Mouse (Mus musculus) liver, embryonic 16.5 days (tissue): ENCODE data around the gene Adamtsl3. TPM values are rescaled to one million over a fixed set of nuclear protein-coding genes. Genes with fewer than 3 reads are reported as not detected.

Experiments used
- ATAC-seq: fragments of 200-750 bp; cut with Nextera tagmentation; 2 replicates; pipeline ENCODE4 v1.8.0; 2017; ENCODE audit warnings: low read depth, mild to moderate bottlenecking, moderate number of reproducible peaks, moderate library complexity
- H3K27ac ChIP-seq: fragments of 300-500 bp; sonication (generic); 2 replicates; pipeline ENCODE4 v1.5.1; 2014; ENCODE audit warnings: mild to moderate bottlenecking, low read length
- H3K27me3 ChIP-seq: fragments of 300-500 bp; sonication (generic); 2 replicates; pipeline ENCODE4 v1.6.1; 2014; ENCODE audit warnings: low read depth, low read length, mixed read lengths; ENCODE audit not compliant: control insufficient read depth, insufficient read depth
- H3K36me3 ChIP-seq: fragments of 300-500 bp; sonication (generic); 2 replicates; pipeline ENCODE4 v1.6.1; 2014; ENCODE audit warnings: mild to moderate bottlenecking; ENCODE audit not compliant: control insufficient read depth, insufficient read depth
- H3K4me1 ChIP-seq: fragments of 300-500 bp; sonication (generic); 2 replicates; pipeline ENCODE4 v1.6.1; 2014; ENCODE audit warnings: low read depth, low read length, mixed read lengths; ENCODE audit not compliant: control insufficient read depth
- H3K4me2 ChIP-seq: fragments of 300-500 bp; sonication (generic); 2 replicates; pipeline ENCODE4 v1.6.1; 2014; ENCODE audit warnings: low read depth, low read length, mixed read lengths
- H3K4me3 ChIP-seq: fragments of 300-500 bp; sonication (generic); 2 replicates; pipeline ENCODE4 v1.5.1; 2014; ENCODE audit warnings: low read depth, mild to moderate bottlenecking, low read length
- H3K9ac ChIP-seq: fragments of 300-500 bp; sonication (generic); 2 replicates; pipeline ENCODE4 v1.6.1; 2014; ENCODE audit warnings: low read depth, low read length
- H3K9me3 ChIP-seq: fragments of 300-500 bp; sonication (generic); replicated peaks from 2 replicates; pipeline ENCODE4 v1.6.1; 2016; ENCODE audit warnings: low read length; ENCODE audit not compliant: control insufficient read depth
- WGBS: fragments of 180-500 bp; shearing (Covaris S2); extraction: QIAGEN DNeasy Blood & Tissue Kit; methylation state at CpG from one replicate; pipeline ENCODE4 v1.1.7; 2014; ENCODE audit not compliant: insufficient replicate concordance; 5-methylcytosine and 5-hydroxymethylcytosine counted together
- polyA plus RNA-seq: library from polyadenylated mRNA; unstranded; fragments of >200 nt; fragmentation: Nextera tagmentation; extraction: Ambion mirVana; gene quantifications from 2 replicates; pipeline ENCODE4 v1.2.1, GENCODE M21; 2015

Gene Adamtsl3
- polyA plus RNA-seq, 1 experiment from 2014 or later = 0.17 TPM

DNA sequence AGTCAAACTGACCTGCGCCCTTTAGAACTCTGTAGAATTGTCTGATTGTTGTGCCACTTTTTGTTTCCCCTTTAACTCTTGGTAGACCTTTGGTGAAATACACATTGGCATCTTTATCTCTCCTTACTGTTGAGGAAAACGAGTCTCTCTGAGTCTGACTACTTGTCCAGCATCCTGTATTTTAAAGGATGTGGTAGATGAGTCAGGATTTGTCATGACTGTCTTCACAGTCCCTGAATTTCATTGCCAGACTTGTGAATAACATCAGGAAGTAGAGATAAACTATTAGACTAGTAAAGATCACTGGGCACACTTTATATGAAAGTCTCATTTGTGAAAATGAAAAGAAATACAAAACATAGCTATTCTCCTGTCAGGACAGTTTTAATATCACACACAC, 128.9 kb downstream of the Adamtsl3 start:
- no peak for ATAC-seq
- H3K9me3 ChIP-seq = no peaks in the 10 kb centered on the region
- no peaks in the 10 kb centered on the region for H3K36me3 ChIP-seq
- H3K27me3 ChIP-seq = no peaks in the 10 kb centered on the region
- H3K4me1 ChIP-seq = no peaks in the 10 kb centered on the region
- H3K4me2 ChIP-seq = no peak overlapping the region
- H3K4me3 ChIP-seq = no peak overlapping the region
- no peak overlapping the region for H3K9ac ChIP-seq
- H3K27ac ChIP-seq = no peak overlapping the region
- WGBS = 35% methylated on average over 2 of the region's 2 CpGs

DNA sequence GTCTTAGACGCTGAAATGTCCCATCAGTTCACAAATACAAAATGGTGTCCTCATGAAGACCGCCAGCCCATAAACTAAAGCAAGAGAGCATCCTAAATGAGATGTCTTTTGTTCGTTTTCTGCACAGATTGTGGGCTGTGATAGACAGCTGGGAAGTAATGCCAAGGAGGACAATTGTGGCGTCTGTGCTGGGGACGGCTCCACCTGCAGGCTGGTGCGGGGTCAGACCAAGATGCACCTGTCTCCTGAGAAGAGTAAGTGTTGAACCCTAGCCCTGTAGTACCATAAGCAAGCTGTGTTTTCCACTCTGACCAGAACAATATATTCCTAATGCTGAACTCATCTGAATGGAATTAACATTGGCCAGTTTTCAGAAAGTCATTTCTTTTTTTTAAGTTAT, 129.9 kb downstream of the Adamtsl3 start:
- ATAC-seq = no peak
- 47% methylated on average over 6 of the region's 6 CpGs for WGBS

DNA sequence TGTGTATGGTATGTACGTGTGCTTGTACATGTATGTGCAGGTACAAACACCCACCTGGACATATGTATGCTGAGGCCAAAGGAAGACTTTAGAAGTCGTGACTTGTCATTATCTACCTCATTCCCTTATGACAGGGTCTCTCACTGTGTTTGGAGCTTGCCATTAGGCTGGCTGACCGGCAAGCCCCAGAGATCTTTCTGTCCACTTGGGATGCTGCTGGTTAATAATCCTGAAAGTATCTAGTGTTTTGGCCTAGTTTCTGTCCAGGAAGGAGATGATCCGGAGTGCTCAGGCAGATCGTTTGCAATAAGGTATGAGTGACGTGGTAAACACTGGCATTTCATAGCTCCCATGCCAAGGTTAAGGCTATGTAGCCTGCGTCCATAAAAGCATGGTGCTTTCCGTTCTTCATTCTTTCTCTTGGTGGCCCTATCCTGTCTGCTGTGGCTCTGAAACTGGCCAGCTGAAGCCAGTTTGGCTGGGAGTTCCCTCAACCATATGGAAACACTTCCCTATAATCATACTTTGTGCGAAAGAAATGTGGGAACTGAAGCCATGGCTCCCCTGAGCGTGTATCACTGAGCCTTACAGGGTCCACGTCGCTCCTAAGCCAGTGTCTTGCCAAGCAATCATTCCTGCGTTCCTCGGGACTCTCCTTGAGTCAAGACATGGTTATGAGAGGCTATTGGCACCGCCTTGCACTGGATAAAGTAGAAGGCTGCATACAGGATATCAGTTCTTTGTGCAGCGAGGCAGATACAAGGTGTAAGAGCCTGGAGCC, 141.1 kb downstream of the Adamtsl3 start:
- H3K27me3 ChIP-seq = no peaks in the 10 kb centered on the region
- H3K4me3 ChIP-seq = no peak overlapping the region
- no peak for ATAC-seq
- no peaks in the 10 kb centered on the region for H3K4me1 ChIP-seq
- H3K9ac ChIP-seq = no peak overlapping the region
- H3K36me3 ChIP-seq = no peaks in the 10 kb centered on the region
- no peak overlapping the region for H3K27ac ChIP-seq
- H3K4me2 ChIP-seq = no peak overlapping the region
- 57% methylated on average over 16 of the region's 16 CpGs for WGBS
- H3K9me3 ChIP-seq = no peaks in the 10 kb centered on the region

More for the DNA sequence above, 129.9 kb downstream of the Adamtsl3 start:
- no peak overlapping the region for H3K9ac ChIP-seq
- no peaks in the 10 kb centered on the region for H3K27me3 ChIP-seq
- no peak overlapping the region for H3K27ac ChIP-seq
- H3K4me3 ChIP-seq = no peak overlapping the region
- H3K4me1 ChIP-seq = no peaks in the 10 kb centered on the region
- H3K36me3 ChIP-seq = no peaks in the 10 kb centered on the region
- H3K4me2 ChIP-seq = no peak overlapping the region
- no peaks in the 10 kb centered on the region for H3K9me3 ChIP-seq

DNA sequence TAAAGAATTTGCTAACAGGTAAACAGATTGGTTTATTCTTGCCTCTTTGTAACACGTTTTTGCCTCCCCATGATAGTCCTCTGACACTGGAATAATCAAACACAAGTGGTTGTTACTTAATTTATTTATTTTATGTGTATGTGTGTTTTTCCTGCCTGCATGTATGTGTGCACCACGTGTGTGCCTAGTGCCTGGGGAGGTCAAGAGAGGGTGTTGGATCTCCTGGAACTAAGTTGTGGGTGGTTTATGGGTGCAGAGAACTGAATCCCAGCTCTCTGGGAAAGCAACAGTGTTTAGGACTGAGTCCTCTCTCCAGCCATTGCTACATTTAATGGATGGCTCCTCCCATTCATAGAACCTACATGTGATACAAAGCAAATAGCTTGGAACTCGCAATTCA, 143.0 kb downstream of the Adamtsl3 start:
- no peaks in the 10 kb centered on the region for H3K36me3 ChIP-seq
- ATAC-seq = no peak
- no peaks in the 10 kb centered on the region for H3K4me1 ChIP-seq

DNA sequence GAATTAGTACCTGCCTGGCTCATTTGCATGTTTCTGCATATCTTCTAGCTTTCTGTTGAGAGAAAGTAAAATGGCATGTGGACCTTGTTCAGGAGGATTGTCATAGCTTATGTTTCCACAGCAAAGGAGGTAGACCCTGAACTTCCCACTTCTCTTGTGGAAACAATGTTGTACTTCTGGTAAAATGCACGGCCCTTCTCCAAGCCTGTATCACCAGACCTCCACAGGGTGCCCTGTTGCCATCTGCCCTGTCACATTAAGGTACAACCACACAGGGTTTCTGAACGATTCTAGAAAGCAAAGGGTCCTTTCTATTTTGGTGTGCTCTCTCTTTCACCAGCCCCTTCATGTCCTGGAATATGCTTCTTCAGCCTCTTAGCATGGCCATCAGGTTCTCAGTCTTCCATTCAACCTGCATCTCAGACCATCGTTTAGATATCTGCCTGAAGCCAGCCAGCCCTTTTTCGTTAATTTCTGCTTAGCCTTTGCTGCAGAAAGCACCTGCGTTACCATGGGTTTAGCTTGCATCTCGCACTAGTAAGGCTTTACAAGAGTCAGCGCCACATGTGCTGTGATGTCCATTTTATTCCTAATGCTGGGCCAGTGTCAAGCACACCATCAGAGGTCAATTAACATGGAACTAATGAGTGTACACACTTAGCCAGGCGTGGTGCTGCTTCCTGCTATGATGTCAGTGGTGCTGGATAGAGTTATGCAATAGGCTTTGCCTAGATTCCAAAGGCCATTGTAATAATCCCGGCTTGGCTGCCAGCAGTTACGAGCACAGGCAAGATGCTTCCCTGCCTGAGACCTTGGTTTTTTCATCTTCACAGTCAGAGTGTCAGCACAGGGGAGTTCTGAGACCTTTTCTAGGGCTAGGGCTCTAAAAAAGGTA, 143.6 kb downstream of the Adamtsl3 start:
- no peaks in the 10 kb centered on the region for H3K9me3 ChIP-seq
- H3K36me3 ChIP-seq = no peaks in the 10 kb centered on the region
- no peaks in the 10 kb centered on the region for H3K4me1 ChIP-seq
- ATAC-seq = no peak
- no peak overlapping the region for H3K4me3 ChIP-seq
- no peak overlapping the region for H3K27ac ChIP-seq
- no peak overlapping the region for H3K9ac ChIP-seq
- 51% methylated on average over 10 of the region's 10 CpGs for WGBS
- no peaks in the 10 kb centered on the region for H3K27me3 ChIP-seq
- H3K4me2 ChIP-seq = no peak overlapping the region

More for the DNA sequence above, 143.0 kb downstream of the Adamtsl3 start:
- no peak overlapping the region for H3K27ac ChIP-seq
- no peak overlapping the region for H3K9ac ChIP-seq
- WGBS = 39% methylated on average over 3 of the region's 3 CpGs
- no peaks in the 10 kb centered on the region for H3K9me3 ChIP-seq
- no peak overlapping the region for H3K4me2 ChIP-seq
- no peaks in the 10 kb centered on the region for H3K27me3 ChIP-seq
- no peak overlapping the region for H3K4me3 ChIP-seq

DNA sequence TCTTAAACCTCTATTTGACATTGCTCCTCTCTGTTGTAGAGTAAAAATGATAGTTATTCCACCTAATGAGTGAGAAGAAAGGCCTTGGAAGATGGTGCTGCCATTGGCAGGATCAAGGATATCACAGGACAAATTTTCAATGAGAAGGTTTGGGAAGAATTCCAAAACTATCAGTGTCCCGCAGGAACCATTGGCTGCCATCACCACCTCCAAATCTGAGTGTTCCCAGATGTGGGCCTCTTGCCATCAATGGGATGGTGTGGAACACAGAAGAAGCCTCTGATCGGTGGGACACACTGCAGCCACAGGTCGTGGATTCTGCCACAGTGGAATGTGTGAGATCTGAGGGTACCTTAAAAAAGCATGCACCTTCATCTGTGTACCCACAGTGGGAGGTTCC, 147.9 kb downstream of the Adamtsl3 start:
- H3K9me3 ChIP-seq = no peaks in the 10 kb centered on the region
- H3K4me1 ChIP-seq = no peaks in the 10 kb centered on the region
- WGBS = 58% methylated on average over 3 of the region's 3 CpGs
- no peaks in the 10 kb centered on the region for H3K27me3 ChIP-seq
- H3K4me2 ChIP-seq = no peak overlapping the region
- H3K4me3 ChIP-seq = no peak overlapping the region
- no peak overlapping the region for H3K9ac ChIP-seq
- ATAC-seq = no peak
- no peaks in the 10 kb centered on the region for H3K36me3 ChIP-seq
- no peak overlapping the region for H3K27ac ChIP-seq

DNA sequence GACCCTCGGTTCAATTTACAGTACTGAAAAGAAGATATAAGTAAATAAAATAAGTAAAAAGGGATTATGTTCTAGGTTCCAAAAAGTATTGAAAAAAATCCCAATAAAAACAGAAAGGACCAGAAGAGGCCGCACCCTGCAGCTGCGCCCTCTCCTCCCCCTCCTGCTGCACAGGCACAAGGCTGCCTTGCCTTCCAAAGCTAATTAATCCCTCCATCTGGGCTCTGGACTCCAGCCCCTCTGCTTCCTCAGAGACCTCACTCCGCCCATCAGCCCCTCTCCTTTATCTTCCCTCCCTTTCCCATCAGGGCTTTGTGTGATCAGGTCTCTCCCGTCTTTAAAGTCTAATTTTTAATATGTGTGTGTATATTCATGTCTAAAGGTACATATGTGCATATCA, 149.3 kb downstream of the Adamtsl3 start:
- Histone ChIP-seq H3K9ac (no peak overlapping the region), H3K4me2 (no peak overlapping the region), H3K9me3 (no peaks in the 10 kb centered on the region), H3K27me3 (no peaks in the 10 kb centered on the region), H3K36me3 (no peaks in the 10 kb centered on the region), H3K27ac (no peak overlapping the region), H3K4me3 (no peak overlapping the region), H3K4me1 (no peaks in the 10 kb centered on the region)
- ATAC-seq = no peak
- WGBS = 56% methylated on average over 5 of the region's 5 CpGs

DNA sequence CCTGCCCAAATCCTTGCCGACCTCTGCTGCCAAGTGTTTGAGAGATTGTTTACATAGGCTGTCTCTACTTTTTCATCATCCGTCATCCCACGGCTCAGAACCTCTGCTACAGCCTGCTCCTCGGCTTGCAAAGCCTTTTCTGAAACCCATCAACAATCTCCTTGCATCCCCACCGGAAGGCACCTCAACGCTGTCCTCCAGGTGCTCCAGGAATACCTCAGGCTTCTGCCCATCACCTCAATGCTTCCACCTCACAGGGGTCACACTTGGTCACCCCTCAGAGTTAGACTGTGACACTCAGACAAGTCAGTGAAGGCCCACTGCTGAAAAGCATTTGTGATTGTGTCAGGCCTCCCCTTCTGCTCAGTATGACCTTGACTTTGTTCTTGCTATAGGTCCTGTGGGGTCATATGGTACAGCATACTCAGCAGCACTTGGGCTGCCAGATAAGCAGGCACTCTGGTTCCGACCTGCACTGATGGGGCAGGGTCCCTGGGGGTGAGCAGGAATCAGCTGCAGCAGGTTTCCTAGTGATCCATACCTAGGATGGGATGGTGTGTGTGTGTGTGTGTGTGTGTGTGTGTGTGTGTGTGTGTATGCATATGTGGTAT, 150.0 kb downstream of the Adamtsl3 start:
- no peak for ATAC-seq
- H3K27me3 ChIP-seq = no peaks in the 10 kb centered on the region
- no peaks in the 10 kb centered on the region for H3K36me3 ChIP-seq
- no peak overlapping the region for H3K4me2 ChIP-seq
- H3K9ac ChIP-seq = no peak overlapping the region
- no peaks in the 10 kb centered on the region for H3K4me1 ChIP-seq
- no peak overlapping the region for H3K4me3 ChIP-seq
- WGBS = 55% methylated on average over 7 of the region's 7 CpGs
- no peak overlapping the region for H3K27ac ChIP-seq
- H3K9me3 ChIP-seq = no peaks in the 10 kb centered on the region
